Mouse (Mus musculus): Measurements from ENCODE around the gene Eif4b. TPM values are rescaled to one million over a fixed set of nuclear protein-coding genes. Genes with fewer than 3 reads are reported as not detected.

Eif4b gene
- total and polyA plus RNA-seq, 3 experiments = 536 to 652 (median 555) TPM

GRCm38 (mm10) chr15:102100161-102100981 lies 26.8 kb downstream of the Eif4b start, which contains the start of gene Tns2:
TSS of gene Tns2 (plus strand) at chr15:102100413.
- H3K9me3 ChIP-seq (replicated peaks; ENCODE audit: low read length) = no peaks in the 10 kb centered on the region
- peak within 1 kb of the TSS; percentile 49 for H3K9ac ChIP-seq (ENCODE audit: insufficient read depth, low read depth)
- peaks cover 58% of the 10 kb centered on the region for H3K27me3 ChIP-seq (replicated peaks)
- in situ Hi-C loops (cut with MboI; ENCODE audit: low pct_ligation_motif_present, low pct_unique_long_range_greater_than_20kb, low sequenced_read_pairs) = loop anchor here (5.0 kb wide), 1 partner anchor 37 kb away; the partner anchor contains the start of gene Spryd3
- H3K4me2 ChIP-seq (ENCODE audit: insufficient read depth, low read depth, poor library complexity, severe bottlenecking) = peak within 1 kb of the TSS; percentile 61
- dilution Hi-C loops (cut with MboI; ENCODE audit: extremely low pct_ligation_motif_present, extremely low pct_unique_long_range_greater_than_20kb, low sequenced_read_pairs) = no loop called here
- H3K4me1 ChIP-seq (ENCODE audit: control insufficient read depth in 1 of 2, insufficient read depth in 2 of 2) = peaks cover 7 to 28% of the 10 kb centered on the region in 2 experiments
- no peak for DNase-seq (ENCODE audit: extremely low read depth)
- peaks cover 19 to 35% of the 10 kb centered on the region in 2 experiments for H3K36me3 ChIP-seq (replicated peaks in 1 of 2; ENCODE audit: control insufficient read depth in 1 of 2, insufficient read depth in 1 of 2, low read length in 1 of 2)
- H3K27ac ChIP-seq (ENCODE audit: insufficient read depth, low read depth) = no peak within 1 kb of the TSS
- no peaks in the 10 kb centered on the region for H3K79me2 ChIP-seq (replicated peaks; ENCODE audit: control insufficient read depth, extremely low read depth, insufficient read depth, poor library complexity, severe bottlenecking)
- H3K4me3 ChIP-seq (replicated peaks in 1 of 3; ENCODE audit: low read depth in 2 of 3, low read length in 2 of 3, poor library complexity in 1 of 3) = peak within 1 kb of the TSS; percentile 26 to 62 (median 31)
- no peak for TF ChIP-seq JUND (conservative IDR thresholded peaks at IDR 0.05; ENCODE audit: low read depth, low read length)
- no peak for TF ChIP-seq ZKSCAN1 (IDR thresholded peaks at IDR 0.05; ENCODE audit: borderline replicate concordance, low read depth, low read length)
- TF ChIP-seq ELF1 (IDR thresholded peaks at IDR 0.05; ENCODE audit: low read depth, low read length) = peak; percentile 22; the same call in 1 of the 2 replicates
- TF ChIP-seq MEF2A (IDR thresholded peaks at IDR 0.05; ENCODE audit: borderline replicate concordance, low read depth, low read length) = 0 out of 2 replicates have a peak, but pooled peaks have one; percentile 51
- no peak for TF ChIP-seq EP300 (IDR thresholded peaks at IDR 0.05; ENCODE audit: low read length)
- peak; percentile 31; the same call in 1 of the 2 replicates for TF ChIP-seq IRF4 (IDR thresholded peaks at IDR 0.05; ENCODE audit: low read depth, low read length)
- TF ChIP-seq SMC3 (IDR thresholded peaks at IDR 0.05; ENCODE audit: low read depth, low read length) = peak; percentile 60
- TF ChIP-seq NRF1 (IDR thresholded peaks at IDR 0.05; ENCODE audit: low read depth, low read length) = no peak
- peak; percentile 36 for TF ChIP-seq RAD21 (IDR thresholded peaks at IDR 0.05; ENCODE audit: low read depth, low read length)
- TF ChIP-seq NELFE (IDR thresholded peaks at IDR 0.05; ENCODE audit: low read depth, low read length) = peak; percentile 59; the same call in 1 of the 2 replicates
- 0 out of 2 replicates have a peak, but pooled peaks have one; percentile 6 for TF ChIP-seq SIN3A (IDR thresholded peaks at IDR 0.05; ENCODE audit: low read length)
- TF ChIP-seq CTCF (conservative IDR thresholded peaks at IDR 0.05 in 1 of 2, IDR thresholded peaks at IDR 0.05 in 1 of 2; ENCODE audit: low read depth in 2 of 2, low read length in 2 of 2) = peak in 1 of 2 experiments; percentile 99; a peak in 2 of 4 replicates
- TF ChIP-seq UBTF (IDR thresholded peaks at IDR 0.05; ENCODE audit: low read depth, low read length) = 0 out of 2 replicates have a peak, but pooled peaks have one; percentile 37
- peak; percentile 43; the same call in 1 of the 2 replicates for TF ChIP-seq MXI1 (IDR thresholded peaks at IDR 0.05; ENCODE audit: low read depth, low read length)

GRCm38 (mm10) chr15:102100996-102101671 lies 27.6 kb downstream of the Eif4b start:
- no peak for DNase-seq (ENCODE audit: extremely low read depth)
- dilution Hi-C loops (cut with MboI; ENCODE audit: extremely low pct_ligation_motif_present, extremely low pct_unique_long_range_greater_than_20kb, low sequenced_read_pairs) (no loop called here), in situ Hi-C loops (cut with MboI; ENCODE audit: low pct_ligation_motif_present, low pct_unique_long_range_greater_than_20kb, low sequenced_read_pairs) (loop anchor here (5.0 kb wide), 1 partner anchor 36 kb away; the partner anchor contains the start of gene Spryd3)
- no peaks in the 10 kb centered on the region for H3K79me2 ChIP-seq (replicated peaks; ENCODE audit: control insufficient read depth, extremely low read depth, insufficient read depth, poor library complexity, severe bottlenecking)
- no peak overlapping the region for H3K4me3 ChIP-seq (replicated peaks in 1 of 3; ENCODE audit: low read depth in 2 of 3, low read length in 2 of 3, poor library complexity in 1 of 3)
- H3K27me3 ChIP-seq (replicated peaks) = peaks cover 65% of the 10 kb centered on the region
- H3K27ac ChIP-seq (ENCODE audit: insufficient read depth, low read depth) = no peak overlapping the region
- H3K36me3 ChIP-seq (replicated peaks in 1 of 2; ENCODE audit: control insufficient read depth in 1 of 2, insufficient read depth in 1 of 2, low read length in 1 of 2) = peaks cover 12 to 27% of the 10 kb centered on the region in 2 experiments
- no peak overlapping the region for H3K9ac ChIP-seq (ENCODE audit: insufficient read depth, low read depth)
- H3K4me1 ChIP-seq (ENCODE audit: control insufficient read depth in 1 of 2, insufficient read depth in 2 of 2) = peaks cover 8 to 30% of the 10 kb centered on the region in 2 experiments
- peak overlapping the region; percentile 61; the same call in 1 of the 2 replicates for H3K4me2 ChIP-seq (ENCODE audit: insufficient read depth, low read depth, poor library complexity, severe bottlenecking)
- no peak for TF ChIP-seq ZKSCAN1 (IDR thresholded peaks at IDR 0.05; ENCODE audit: borderline replicate concordance, low read depth, low read length)
- no peaks in the 10 kb centered on the region for H3K9me3 ChIP-seq (replicated peaks; ENCODE audit: low read length)
